Mouse (Mus musculus) forebrain, postnatal 0 days (tissue): Measurements from ENCODE around the gene Dcaf11. TPM values are rescaled to one million over a fixed set of nuclear protein-coding genes. Genes with fewer than 3 reads are reported as not detected.

Experiments used
- ATAC-seq: fragments of 200-750 bp; cut with Nextera tagmentation; 2 replicates; pipeline ENCODE4 v1.8.0; 2017; ENCODE audit warnings: mild to moderate bottlenecking, moderate library complexity
- DNase-seq: peaks from one replicate; pipeline ENCODE4 v3.0.0-alpha.2; 2015
- H3K27ac ChIP-seq: fragments of 300-500 bp; sonication (generic); 2 replicates; pipeline ENCODE4 v1.5.1; 2014; ENCODE audit warnings: low read depth, mild to moderate bottlenecking, antibody characterized with exemption, low read length, moderate library complexity, mixed read lengths
- H3K27me3 ChIP-seq: fragments of 300-500 bp; sonication (generic); 2 replicates; pipeline ENCODE4 v1.6.1; 2014; ENCODE audit warnings: mild to moderate bottlenecking, low read length, mixed read lengths; ENCODE audit not compliant: insufficient read depth
- H3K36me3 ChIP-seq: fragments of 300-500 bp; sonication (generic); 2 replicates; pipeline ENCODE4 v1.6.1; 2014; ENCODE audit warnings: mild to moderate bottlenecking, moderate library complexity; ENCODE audit not compliant: insufficient read depth
- H3K4me1 ChIP-seq: fragments of 300-500 bp; sonication (generic); 2 replicates; pipeline ENCODE4 v1.6.1; 2014; ENCODE audit warnings: antibody characterized with exemption; ENCODE audit not compliant: insufficient read depth
- H3K4me2 ChIP-seq: fragments of 300-500 bp; sonication (generic); 2 replicates; pipeline ENCODE4 v1.6.1; 2014; ENCODE audit warnings: low read depth, mild to moderate bottlenecking, moderate library complexity
- H3K4me3 ChIP-seq: fragments of 300-500 bp; sonication (generic); 2 replicates; pipeline ENCODE4 v1.5.1; 2014; ENCODE audit warnings: low read depth, low read length, mixed read lengths
- H3K9ac ChIP-seq: fragments of 300-500 bp; sonication (generic); 2 replicates; pipeline ENCODE4 v1.6.1; 2014; ENCODE audit warnings: mild to moderate bottlenecking
- H3K9me3 ChIP-seq: fragments of 300-500 bp; sonication (generic); 2 replicates; pipeline ENCODE4 v1.6.1; 2016; ENCODE audit warnings: low read length
- CTCF ChIP-seq: sonication (generic); IDR thresholded peaks from 2 replicates; pipeline ENCODE4 v1.5.1; 2016; ENCODE audit warnings: antibody characterized with exemption, control low read depth, low read depth
- WGBS: fragments of 180-500 bp; shearing (Covaris S2); extraction: QIAGEN DNeasy Blood & Tissue Kit; methylation state at CpG from one replicate; pipeline ENCODE4 v1.1.7; 2014; 5-methylcytosine and 5-hydroxymethylcytosine counted together
- polyA plus RNA-seq: library from polyadenylated mRNA; unstranded; fragments of >200 nt; fragmentation: Nextera tagmentation; extraction: Ambion mirVana; gene quantifications from 2 replicates; pipeline ENCODE4 v1.2.1, GENCODE M21; 2015
- total RNA-seq: library from RNA; depleted of rRNA; stranded (reverse); fragments of >200 nt; gene quantifications from 2 replicates; pipeline ENCODE4 v1.2.3, GENCODE M21; 2014

Gene Dcaf11
- total and polyA plus RNA-seq, 2 experiments from 2014 or later = 101 to 103 TPM

GRCm38 (mm10) chr14:55554635-55555034, 5.2 kb upstream of the Dcaf11 start:
- Histone ChIP-seq H3K36me3 (no peaks in the 10 kb centered on the region), H3K27ac (no peak overlapping the region), H3K4me2 (no peak overlapping the region), H3K9me3 (no peaks in the 10 kb centered on the region), H3K27me3 (no peaks in the 10 kb centered on the region), H3K4me3 (no peak overlapping the region), H3K4me1 (no peaks in the 10 kb centered on the region), H3K9ac (no peak overlapping the region)
- ATAC-seq (no peak), DNase-seq (no peak)
- TF ChIP-seq CTCF = no peak

- no peak for TF ChIP-seq CTCF
- WGBS = 79% methylated on average over 3 of the region's 3 CpGs
Observed at GRCm38 (mm10) chr14:55555788-55556187, 4.0 kb upstream of the Dcaf11 start.

GRCm38 (mm10) chr14:55557003-55557402, 2.8 kb upstream of the Dcaf11 start:
- WGBS = 26% methylated on average over 5 of the region's 5 CpGs

More at GRCm38 (mm10) chr14:55555788-55556187, 4.0 kb upstream of the Dcaf11 start:
- Histone ChIP-seq H3K27me3 (no peaks in the 10 kb centered on the region), H3K27ac (no peak overlapping the region), H3K9me3 (no peaks in the 10 kb centered on the region), H3K4me1 (no peaks in the 10 kb centered on the region), H3K36me3 (no peaks in the 10 kb centered on the region), H3K4me3 (no peak overlapping the region), H3K4me2 (no peak overlapping the region), H3K9ac (no peak overlapping the region)
- no peak for ATAC-seq
- DNase-seq = no peak

GRCm38 (mm10) chr14:55557587-55557986, 2.2 kb upstream of the Dcaf11 start:
- ATAC-seq (no peak), DNase-seq (no peak)
- Histone ChIP-seq H3K4me2 (no peak overlapping the region), H3K4me1 (peaks cover 9% of the 10 kb centered on the region), H3K9ac (no peak overlapping the region), H3K27me3 (no peaks in the 10 kb centered on the region), H3K36me3 (no peaks in the 10 kb centered on the region), H3K4me3 (no peak overlapping the region), H3K9me3 (no peaks in the 10 kb centered on the region), H3K27ac (no peak overlapping the region)
- WGBS = 92% methylated on average over 3 of the region's 3 CpGs
- TF ChIP-seq CTCF = no peak

More at GRCm38 (mm10) chr14:55557003-55557402, 2.8 kb upstream of the Dcaf11 start:
- H3K4me2 ChIP-seq = no peak overlapping the region
- H3K4me3 ChIP-seq = no peak overlapping the region
- H3K9me3 ChIP-seq = no peaks in the 10 kb centered on the region
- H3K27ac ChIP-seq = no peak overlapping the region
- peaks cover 9% of the 10 kb centered on the region for H3K4me1 ChIP-seq
- H3K27me3 ChIP-seq = no peaks in the 10 kb centered on the region
- no peak overlapping the region for H3K9ac ChIP-seq
- peak; percentile 75 for DNase-seq
- no peaks in the 10 kb centered on the region for H3K36me3 ChIP-seq
- ATAC-seq = no peak
- TF ChIP-seq CTCF = peak; percentile 83

- Histone ChIP-seq H3K9ac (no peak overlapping the region), H3K27me3 (no peaks in the 10 kb centered on the region), H3K9me3 (no peaks in the 10 kb centered on the region), H3K4me2 (peak overlapping the region; percentile 74), H3K27ac (no peak overlapping the region), H3K4me3 (peak overlapping the region; percentile 58), H3K36me3 (peaks cover 6% of the 10 kb centered on the region), H3K4me1 (peaks cover 9% of the 10 kb centered on the region)
- DNase-seq (no peak), ATAC-seq (no peak)
- 55% methylated on average over 6 of the region's 6 CpGs for WGBS
- TF ChIP-seq CTCF = no peak; the same call in 1 of the 2 replicates
Observed at GRCm38 (mm10) chr14:55558740-55559448, 912 bp upstream of the Dcaf11 start.

- 3% methylated on average over 51 of the region's 51 CpGs for WGBS
- peak; percentile 95 for ATAC-seq
- TF ChIP-seq CTCF = 0 out of 2 replicates have a peak, but pooled peaks have one; percentile 38
Observed at GRCm38 (mm10) chr14:55560202-55561073, 632 bp downstream of the Dcaf11 start, which contains the start of gene A730061H03Rik. Gene A730061H03Rik (minus strand): TSS chr14:55560406.

More at GRCm38 (mm10) chr14:55560202-55561073, 632 bp downstream of the Dcaf11 start, which contains the start of gene A730061H03Rik:
- DNase-seq = peak; percentile 99
- no peaks in the 10 kb centered on the region for H3K9me3 ChIP-seq
- peak within 1 kb of the TSS; percentile 95 for H3K27ac ChIP-seq
- H3K27me3 ChIP-seq = no peaks in the 10 kb centered on the region
- H3K4me3 ChIP-seq = peak within 1 kb of the TSS; percentile 58
- H3K9ac ChIP-seq = peak within 1 kb of the TSS; percentile 68
- peaks cover 21% of the 10 kb centered on the region for H3K36me3 ChIP-seq
- H3K4me2 ChIP-seq = peak within 1 kb of the TSS; percentile 74
- peaks cover 9% of the 10 kb centered on the region for H3K4me1 ChIP-seq
